Comparison of ENCODE assay signal across 7 mouse cellular contexts in the genomic region with DNA sequence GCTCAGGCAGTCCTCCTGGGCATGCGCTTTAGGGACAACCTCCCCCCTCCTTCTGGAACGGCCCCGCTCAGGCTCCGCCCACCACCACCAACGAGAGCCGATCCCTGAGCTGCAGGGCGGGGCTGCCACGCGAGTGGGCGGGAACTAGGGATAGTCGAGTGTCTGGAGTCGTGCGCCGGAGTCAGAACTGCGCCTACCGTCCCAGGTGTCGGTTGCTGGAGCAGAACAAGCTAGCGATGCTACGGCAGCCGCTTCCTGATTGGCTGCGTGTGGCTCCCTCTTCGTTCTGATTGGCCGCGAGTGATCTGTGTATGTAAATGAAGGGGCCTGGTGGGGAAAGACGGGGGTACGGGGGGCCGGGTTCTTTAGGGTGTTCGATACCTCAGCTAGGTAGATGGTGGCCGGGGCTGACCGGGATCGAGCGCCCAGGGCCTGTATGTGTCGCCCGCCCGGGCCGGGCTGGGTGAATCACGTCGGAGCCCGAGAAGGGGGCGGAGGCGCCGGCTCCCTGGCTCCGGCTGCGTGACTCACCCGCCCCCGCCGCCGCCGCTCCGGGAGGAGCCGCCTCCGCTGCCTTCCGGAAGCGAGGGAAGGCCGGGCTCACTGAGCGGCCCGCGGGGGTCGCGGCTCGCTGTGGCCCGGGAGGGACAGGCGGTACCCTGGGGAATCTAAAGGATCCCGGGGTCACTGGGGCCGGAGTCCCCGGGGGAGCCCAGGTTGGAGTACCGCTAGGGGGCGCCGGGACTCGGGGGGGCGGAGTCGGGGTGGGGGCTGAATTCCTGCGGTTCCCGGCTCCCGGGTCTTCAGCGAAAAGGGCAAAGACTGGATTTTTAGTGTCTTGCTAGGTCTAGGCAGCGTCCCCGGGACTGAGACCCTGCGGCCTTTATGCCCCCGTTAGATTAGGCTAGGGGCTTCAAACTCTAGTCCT. TPM values are rescaled to one million over a fixed set of nuclear protein-coding genes. Genes with fewer than 3 reads are reported as not detected.
DNase-seq lines count a peak whose midpoint lies in the region; ATAC-seq lines count a peak whose summit lies in the region.

TSS of gene Sertad1 (plus strand) at position 141 of the 928 bp plus-strand sequence.

- H3K4me3 ChIP-seq in intestine, embryonic 15.5 days (replicated peaks) = peak within 1 kb of the TSS; percentile 78
- H3K4me3 ChIP-seq in midbrain, embryonic 10.5 days = peak within 1 kb of the TSS; percentile 85

- H3K9me3 ChIP-seq in intestine, embryonic 15.5 days = no peaks in the 10 kb centered on the region
- no peaks in the 10 kb centered on the region for H3K9me3 ChIP-seq in midbrain, embryonic 10.5 days (replicated peaks)

- WGBS in intestine, embryonic 15.5 days = under 1% methylated on average over 77 of the region's 80 CpGs
- WGBS in midbrain, embryonic 10.5 days = under 1% methylated on average over 79 of the region's 80 CpGs

- peaks cover 6% of the 10 kb centered on the region; the same call in 1 of the 2 replicates for H3K36me3 ChIP-seq in intestine, embryonic 15.5 days
- H3K36me3 ChIP-seq in midbrain, embryonic 10.5 days = no peaks in the 10 kb centered on the region

- peak within 1 kb of the TSS; percentile 86 for H3K9ac ChIP-seq in intestine, embryonic 15.5 days

- peak within 1 kb of the TSS; percentile 99 for H3K27ac ChIP-seq in intestine, embryonic 15.5 days
- peak within 1 kb of the TSS; percentile 93 for H3K27ac ChIP-seq in midbrain, embryonic 10.5 days (replicated peaks)

- ATAC-seq in intestine, embryonic 15.5 days = peak; percentile 90

- H3K4me1 ChIP-seq in intestine, embryonic 15.5 days (replicated peaks) = peaks cover 34% of the 10 kb centered on the region
- H3K4me1 ChIP-seq in midbrain, embryonic 10.5 days = peaks cover 39% of the 10 kb centered on the region

- intact Hi-C loops in left cerebral cortex, postnatal 25 days (cut with DNase I) = loop anchor here (2.0 to 5.0 kb wide), 2 partner anchors 38 to 150 kb away; partner anchors contain the start of gene Ltbp4

- peak within 1 kb of the TSS; percentile 71 for H3K4me2 ChIP-seq in intestine, embryonic 15.5 days (replicated peaks)

- peak; percentile 100 for DNase-seq in adrenal gland, adult 18-20 months (ENCODE audit: low spot score in 2 of 2)
- DNase-seq in embryo, embryonic 11 days = peak; percentile 100
- DNase-seq in gastrocnemius, postnatal 25 days = peak; percentile 100
- DNase-seq in left cerebral cortex, postnatal 25 days (ENCODE audit: low spot score in 2 of 2) = peak; percentile 99 to 100
- DNase-seq in midbrain, embryonic 10.5 days (ENCODE audit: low spot score) = peak; percentile 100
- DNase-seq in right cerebral cortex, postnatal 4 days = peak; percentile 97

- no peaks in the 10 kb centered on the region for H3K27me3 ChIP-seq in intestine, embryonic 15.5 days (replicated peaks)
- peaks cover 26% of the 10 kb centered on the region for H3K27me3 ChIP-seq in midbrain, embryonic 10.5 days (ENCODE audit: low read depth, poor library complexity, severe bottlenecking)

RNA-seq across cellular contexts. Expression of gene Sertad1, which starts in this region (rescaled TPM):
- 10 to 100 TPM; 17.3 to 23.7 TPM for total RNA-seq in adrenal gland, adult 18-20 months (2021)
- total RNA-seq in gastrocnemius, postnatal 25 days (2021) = 1 to 10 TPM; 6.8 to 7.5 TPM
- 36.0 and 39.0 TPM in 2 replicates for polyA plus RNA-seq in intestine, embryonic 15.5 days (2015; fragmentation: Nextera tagmentation; extraction: Ambion mirVana)
- total RNA-seq in left cerebral cortex, postnatal 25 days (2021) = 10 to 100 TPM; 16.1 to 16.8 TPM
- 16.4 and 19.2 TPM in 2 replicates for polyA plus RNA-seq in midbrain, embryonic 10.5 days (2016; fragmentation: Nextera tagmentation; extraction: Ambion mirVana)

Comparison
In these comparisons a context has a peak if more than half of its experiments do, and no peak if none do; other contexts are left out.
1. Peak in every context shown above with its lines: DNase-seq, ATAC-seq, H3K4me3 ChIP-seq and H3K27ac ChIP-seq.